Mouse (Mus musculus): ENCODE results near the gene Nkain1. TPM values are rescaled to one million over a fixed set of nuclear protein-coding genes. Genes with fewer than 3 reads are reported as not detected.

Nkain1 gene
- polyA plus RNA-seq, 1 experiment: not detected

DNA sequence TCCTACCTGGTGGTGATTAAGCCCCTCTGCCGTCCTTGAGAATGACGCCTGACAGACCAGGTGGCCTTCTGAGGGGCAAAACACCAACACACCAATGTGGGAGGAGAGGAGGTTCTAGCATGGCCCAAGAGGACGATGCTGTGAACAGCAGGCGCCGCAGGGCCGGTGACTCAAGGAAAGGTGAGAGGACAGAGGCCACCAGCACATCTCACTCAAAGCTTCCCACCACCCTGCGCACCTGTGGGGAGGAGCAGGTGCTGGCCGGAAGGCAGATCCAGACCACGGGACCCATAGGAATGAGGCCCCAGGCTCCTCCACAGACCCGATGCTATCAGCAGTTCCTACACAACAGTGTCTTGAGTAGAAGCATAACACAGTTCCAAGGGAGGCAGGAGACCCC lies 1.4 kb downstream of the Nkain1 start:
- no peak overlapping the region for H3K4me3 ChIP-seq (replicated peaks)
- peaks cover 2% of the 10 kb centered on the region; the same call in 1 of the 2 replicates for H3K4me1 ChIP-seq (ENCODE audit: control insufficient read depth)
- no peaks in the 10 kb centered on the region; the same call in 1 of the 2 replicates for H3K9me3 ChIP-seq (ENCODE audit: control insufficient read depth, low read length)
- TF ChIP-seq GATA1 (IDR thresholded peaks at IDR 0.05; ENCODE audit: low read length): no peak
- no peak for TF ChIP-seq TAL1 (IDR thresholded peaks at IDR 0.05; ENCODE audit: low read length)
- H3K36me3 ChIP-seq (ENCODE audit: control insufficient read depth): no peaks in the 10 kb centered on the region
- H3K27me3 ChIP-seq (ENCODE audit: control insufficient read depth): peaks cover 70% of the 10 kb centered on the region

DNA sequence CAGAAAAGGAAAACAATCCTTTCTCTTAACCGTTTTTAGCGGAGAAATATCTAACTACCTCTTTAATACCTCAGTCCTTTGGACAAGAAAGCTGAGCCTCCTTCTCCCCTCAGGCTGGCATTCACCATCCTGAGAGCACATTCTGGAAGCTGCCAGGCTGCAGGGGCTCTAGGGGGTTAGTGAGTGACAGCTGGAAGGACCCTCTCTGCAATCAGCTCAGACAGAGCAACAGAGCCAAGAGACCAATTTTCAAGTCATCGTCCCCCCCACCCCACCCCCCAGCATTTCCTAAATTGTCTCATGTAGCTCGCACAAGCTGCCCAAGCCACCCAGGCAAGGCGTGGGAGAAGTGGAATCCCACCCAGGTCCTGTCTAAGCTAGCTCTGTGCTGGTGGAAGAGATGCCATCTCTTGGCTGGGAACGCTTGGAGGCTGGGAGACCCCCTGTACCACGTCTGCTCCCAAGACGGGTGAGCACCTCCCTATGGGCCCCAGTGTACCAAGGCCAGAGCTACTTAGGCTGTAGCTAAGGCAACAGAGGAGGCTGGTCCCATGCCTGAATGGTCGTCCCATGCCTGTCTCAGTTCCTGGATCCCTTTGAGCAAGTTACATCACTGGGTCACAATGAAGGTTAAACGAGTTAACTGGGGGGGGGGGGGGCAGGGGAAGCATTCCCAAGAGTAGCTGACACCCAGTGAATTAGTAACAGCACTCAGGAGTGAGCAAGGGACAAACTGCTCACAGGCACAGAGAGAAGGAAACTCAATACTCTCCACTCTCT lies 2.8 kb downstream of the Nkain1 start:
- H3K9me3 ChIP-seq (ENCODE audit: control insufficient read depth, low read length): no peaks in the 10 kb centered on the region; the same call in 1 of the 2 replicates
- TF ChIP-seq TAL1 (IDR thresholded peaks at IDR 0.05; ENCODE audit: low read length) (no peak), GATA1 (IDR thresholded peaks at IDR 0.05; ENCODE audit: low read length) (no peak)
- peaks cover 2% of the 10 kb centered on the region; the same call in 1 of the 2 replicates for H3K4me1 ChIP-seq (ENCODE audit: control insufficient read depth)
- H3K27me3 ChIP-seq (ENCODE audit: control insufficient read depth): peaks cover 63% of the 10 kb centered on the region
- H3K4me3 ChIP-seq (replicated peaks): no peak overlapping the region
- H3K36me3 ChIP-seq (ENCODE audit: control insufficient read depth): no peaks in the 10 kb centered on the region

DNA sequence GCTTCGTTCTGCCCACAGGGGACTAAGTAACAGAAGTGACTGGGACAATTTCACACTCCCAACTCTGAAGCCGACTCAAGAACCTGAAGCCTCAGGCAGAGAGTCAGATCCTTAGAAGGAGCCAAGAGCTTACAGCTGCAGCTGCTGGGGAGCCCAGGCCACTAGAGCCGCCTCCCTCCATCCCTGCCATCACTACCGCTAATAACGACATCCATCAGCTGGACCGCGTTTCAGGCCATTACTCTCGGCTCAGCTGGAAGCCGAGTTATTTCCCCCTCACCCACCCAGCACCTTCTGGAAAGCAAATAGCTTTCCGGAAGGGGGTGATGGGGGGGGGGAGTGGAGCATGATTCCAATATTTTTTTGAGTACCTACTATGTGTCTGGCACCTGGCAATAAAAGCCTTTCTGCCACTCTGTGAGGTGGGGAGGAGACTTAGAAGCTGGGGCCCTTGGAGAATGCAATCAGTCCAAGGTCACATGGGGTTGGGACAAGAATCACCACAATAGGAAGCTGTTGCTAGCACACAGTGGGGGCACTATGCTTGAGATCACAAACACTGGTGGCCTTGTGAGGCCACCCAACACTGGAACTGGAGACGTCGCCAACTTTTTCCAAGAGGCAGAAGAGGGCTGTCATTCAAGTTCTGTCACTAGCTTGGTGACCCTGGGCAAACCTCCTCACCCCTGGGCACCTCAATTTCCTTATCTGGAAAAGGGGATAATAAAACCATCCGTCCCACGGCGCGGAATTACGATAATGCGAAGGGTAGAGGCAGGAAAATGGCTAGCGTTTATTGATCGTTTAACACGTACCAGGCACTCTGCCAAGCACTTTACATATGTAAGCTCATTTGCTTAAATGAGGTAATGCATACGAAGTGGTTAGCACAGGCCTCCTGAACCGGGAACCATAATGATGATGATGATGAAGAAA lies 5.7 kb downstream of the Nkain1 start:
- no peaks in the 10 kb centered on the region for H3K36me3 ChIP-seq (ENCODE audit: control insufficient read depth)
- no peaks in the 10 kb centered on the region; the same call in 1 of the 2 replicates for H3K4me1 ChIP-seq (ENCODE audit: control insufficient read depth)
- H3K4me3 ChIP-seq (replicated peaks): no peak overlapping the region
- no peaks in the 10 kb centered on the region for H3K9me3 ChIP-seq (ENCODE audit: control insufficient read depth, low read length)
- TF ChIP-seq TAL1 (IDR thresholded peaks at IDR 0.05; ENCODE audit: low read length): no peak
- TF ChIP-seq GATA1 (IDR thresholded peaks at IDR 0.05; ENCODE audit: low read length): no peak
- peaks cover 35% of the 10 kb centered on the region for H3K27me3 ChIP-seq (ENCODE audit: control insufficient read depth)

DNA sequence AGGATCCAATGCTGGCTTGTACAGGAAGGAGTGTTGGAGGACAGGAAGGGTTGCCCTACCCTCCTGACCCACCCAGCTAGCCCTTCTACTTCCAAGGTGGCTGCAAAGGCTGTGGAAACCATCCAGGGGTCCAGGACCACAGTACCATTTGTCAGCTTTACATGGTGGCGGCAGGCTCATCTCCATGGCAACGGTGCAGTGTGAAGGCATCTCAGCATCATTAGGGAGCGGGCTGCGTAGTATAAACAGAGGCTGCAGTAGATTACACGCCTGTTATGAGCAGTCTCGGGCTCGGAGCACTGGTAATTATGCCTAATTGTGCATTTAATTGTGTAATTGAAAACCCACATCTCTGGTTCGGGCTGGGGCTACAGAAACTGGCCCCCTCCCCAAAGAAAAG lies 10.2 kb downstream of the Nkain1 start:
- Histone ChIP-seq H3K36me3 (ENCODE audit: control insufficient read depth) (no peaks in the 10 kb centered on the region), H3K9me3 (ENCODE audit: control insufficient read depth, low read length) (no peaks in the 10 kb centered on the region), H3K27me3 (ENCODE audit: control insufficient read depth) (no peaks in the 10 kb centered on the region), H3K4me1 (ENCODE audit: control insufficient read depth) (no peaks in the 10 kb centered on the region), H3K4me3 (replicated peaks) (no peak overlapping the region)
- no peak for TF ChIP-seq TAL1 (IDR thresholded peaks at IDR 0.05; ENCODE audit: low read length)
- no peak for TF ChIP-seq GATA1 (IDR thresholded peaks at IDR 0.05; ENCODE audit: low read length)

DNA sequence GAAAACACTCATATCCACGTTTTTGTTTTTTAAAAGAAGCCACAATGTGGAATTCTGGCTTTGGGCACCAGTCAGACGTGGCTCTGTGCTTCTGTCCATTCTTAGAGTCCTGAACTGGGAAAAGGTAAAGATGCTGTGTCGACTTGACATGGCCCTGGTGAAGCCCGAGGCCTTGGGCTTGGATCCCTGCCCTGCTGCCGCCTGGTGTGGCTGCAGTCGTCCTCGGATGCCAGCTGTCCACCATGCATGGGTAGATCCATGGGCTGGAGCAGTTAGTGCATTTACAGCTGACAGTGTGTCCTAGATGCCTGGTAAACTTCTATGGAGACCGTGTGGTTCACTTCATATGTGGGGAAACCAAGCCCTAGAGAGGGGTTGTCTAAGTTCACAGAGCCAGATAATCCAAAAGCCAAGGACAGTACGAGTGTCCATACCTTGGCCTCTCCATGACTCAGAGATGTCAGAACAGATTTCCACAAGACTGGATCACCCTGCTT lies 10.7 kb downstream of the Nkain1 start:
- Histone ChIP-seq H3K27me3 (ENCODE audit: control insufficient read depth) (no peaks in the 10 kb centered on the region), H3K4me1 (ENCODE audit: control insufficient read depth) (no peaks in the 10 kb centered on the region), H3K36me3 (ENCODE audit: control insufficient read depth) (no peaks in the 10 kb centered on the region), H3K4me3 (replicated peaks) (no peak overlapping the region), H3K9me3 (ENCODE audit: control insufficient read depth, low read length) (no peaks in the 10 kb centered on the region)
- TF ChIP-seq GATA1 (IDR thresholded peaks at IDR 0.05; ENCODE audit: low read length) (no peak), TAL1 (IDR thresholded peaks at IDR 0.05; ENCODE audit: low read length) (no peak)

DNA sequence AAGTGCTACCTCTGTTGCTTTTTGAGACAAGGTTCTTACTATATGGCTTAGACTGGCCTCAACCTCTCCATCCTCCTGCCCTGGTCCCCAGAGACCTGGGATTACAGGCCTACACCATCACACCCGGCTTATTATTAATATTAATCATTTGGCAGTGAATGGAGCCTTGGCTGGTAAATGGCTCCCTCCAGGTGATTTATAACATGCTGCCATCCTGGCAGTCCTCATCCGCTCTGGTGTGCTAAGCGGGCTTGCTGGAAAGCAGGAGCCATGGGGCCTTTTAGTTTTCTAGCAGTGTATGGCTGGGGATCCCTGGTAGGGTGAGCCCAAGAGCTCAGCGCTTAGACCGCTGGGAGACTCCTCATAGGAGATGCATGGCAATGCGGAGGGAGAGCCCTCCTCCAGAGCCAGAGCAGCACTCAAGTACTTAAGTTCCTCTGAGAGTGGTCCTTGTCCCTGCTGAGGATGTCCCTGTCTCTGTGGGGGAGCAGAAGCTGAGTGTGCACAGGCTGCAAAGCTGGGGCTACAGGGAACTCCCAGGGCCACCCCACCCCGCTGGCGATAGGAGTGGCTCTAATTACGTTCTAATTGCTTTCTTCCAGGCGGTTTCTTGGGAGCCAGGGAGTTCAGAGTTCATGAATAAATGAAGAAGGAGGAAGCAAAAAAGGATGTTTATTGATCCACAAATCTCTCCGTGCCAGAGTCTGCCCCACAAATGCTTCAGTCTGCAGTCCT lies 13.2 kb downstream of the Nkain1 start:
- H3K4me1 ChIP-seq (ENCODE audit: control insufficient read depth): no peaks in the 10 kb centered on the region
- no peaks in the 10 kb centered on the region for H3K9me3 ChIP-seq (ENCODE audit: control insufficient read depth, low read length)
- H3K4me3 ChIP-seq (replicated peaks): no peak overlapping the region
- no peaks in the 10 kb centered on the region for H3K27me3 ChIP-seq (ENCODE audit: control insufficient read depth)
- TF ChIP-seq GATA1 (IDR thresholded peaks at IDR 0.05; ENCODE audit: low read length): no peak
- TF ChIP-seq TAL1 (IDR thresholded peaks at IDR 0.05; ENCODE audit: low read length): no peak
- H3K36me3 ChIP-seq (ENCODE audit: control insufficient read depth): no peaks in the 10 kb centered on the region

DNA sequence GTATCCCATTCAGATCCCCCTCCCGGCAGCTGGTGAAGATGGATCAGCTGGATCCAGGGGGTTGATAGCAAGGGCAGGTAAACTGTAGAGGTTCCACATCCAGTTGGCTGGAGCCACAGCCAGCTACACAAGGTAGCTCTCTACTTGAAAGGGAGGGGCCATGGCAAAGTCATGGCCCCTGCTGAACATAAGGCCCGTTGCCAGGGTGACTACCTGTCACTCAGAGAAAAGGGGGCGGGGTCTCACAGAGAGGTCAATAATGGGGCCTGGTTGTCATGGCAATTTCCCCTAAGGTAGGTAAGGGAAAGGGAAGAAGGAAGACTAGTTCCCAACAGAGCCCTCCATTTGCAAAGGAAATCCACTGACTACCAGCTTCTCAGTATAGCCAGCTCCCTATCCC lies 14.8 kb downstream of the Nkain1 start:
- Histone ChIP-seq H3K27me3 (ENCODE audit: control insufficient read depth) (no peaks in the 10 kb centered on the region), H3K4me3 (replicated peaks) (no peak overlapping the region), H3K9me3 (ENCODE audit: control insufficient read depth, low read length) (no peaks in the 10 kb centered on the region), H3K4me1 (ENCODE audit: control insufficient read depth) (no peaks in the 10 kb centered on the region), H3K36me3 (ENCODE audit: control insufficient read depth) (no peaks in the 10 kb centered on the region)
- no peak for TF ChIP-seq TAL1 (IDR thresholded peaks at IDR 0.05; ENCODE audit: low read length)
- TF ChIP-seq GATA1 (IDR thresholded peaks at IDR 0.05; ENCODE audit: low read length): no peak

DNA sequence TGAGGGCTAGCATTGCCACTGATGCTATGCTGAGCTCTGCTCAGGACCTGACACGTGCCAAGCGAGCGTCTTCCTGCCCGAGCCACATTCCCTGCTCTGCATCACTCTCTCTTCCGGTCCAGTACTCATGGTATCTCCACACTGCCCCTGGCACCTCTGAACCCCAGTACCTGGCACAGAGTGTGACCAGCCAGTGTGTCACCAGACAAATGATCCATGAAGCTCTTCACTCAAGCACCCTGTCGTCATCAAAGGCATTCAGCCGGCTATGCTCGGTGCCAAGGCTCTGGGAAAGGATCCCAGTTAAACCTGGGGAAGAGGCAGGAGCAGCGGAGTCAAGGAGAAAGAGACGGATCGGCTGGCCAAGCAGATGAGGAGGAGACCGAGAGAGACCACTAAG lies 16.1 kb downstream of the Nkain1 start:
- Histone ChIP-seq H3K27me3 (ENCODE audit: control insufficient read depth) (no peaks in the 10 kb centered on the region), H3K4me1 (ENCODE audit: control insufficient read depth) (peaks cover under 1% of the 10 kb centered on the region), H3K4me3 (replicated peaks) (no peak overlapping the region), H3K9me3 (ENCODE audit: control insufficient read depth, low read length) (no peaks in the 10 kb centered on the region), H3K36me3 (ENCODE audit: control insufficient read depth) (no peaks in the 10 kb centered on the region)
- TF ChIP-seq TAL1 (IDR thresholded peaks at IDR 0.05; ENCODE audit: low read length) (no peak), GATA1 (IDR thresholded peaks at IDR 0.05; ENCODE audit: low read length) (no peak)

Data from erythroblast, embryonic 14.5 days (primary cell).